Mouse (Mus musculus) liver, adult 2 months (tissue): ENCODE results near the gene Riox2.

Source experiments
- CTCF ChIP-seq: fragments of 200-500 bp; IDR thresholded peaks from 2 replicates; pipeline ENCODE4 v1.5.1; 2011; ENCODE audit warnings: low read depth, low read length, control low read depth
- POLR2A ChIP-seq: fragments of 200-500 bp; IDR thresholded peaks from 2 replicates; pipeline ENCODE4 v1.6.1; 2011; ENCODE audit warnings: low read length, control low read depth; ENCODE audit not compliant: insufficient read depth; ENCODE audit errors: extremely low read depth

- TF ChIP-seq CTCF = no peak
- no peak for TF ChIP-seq POLR2A
Observed at GRCm38 (mm10) chr16:59517447-59518219, 46.1 kb downstream of the Riox2 start.
